Mouse (Mus musculus): ENCODE results near the gene Mtss1l.

Mtss1l gene

DNA sequence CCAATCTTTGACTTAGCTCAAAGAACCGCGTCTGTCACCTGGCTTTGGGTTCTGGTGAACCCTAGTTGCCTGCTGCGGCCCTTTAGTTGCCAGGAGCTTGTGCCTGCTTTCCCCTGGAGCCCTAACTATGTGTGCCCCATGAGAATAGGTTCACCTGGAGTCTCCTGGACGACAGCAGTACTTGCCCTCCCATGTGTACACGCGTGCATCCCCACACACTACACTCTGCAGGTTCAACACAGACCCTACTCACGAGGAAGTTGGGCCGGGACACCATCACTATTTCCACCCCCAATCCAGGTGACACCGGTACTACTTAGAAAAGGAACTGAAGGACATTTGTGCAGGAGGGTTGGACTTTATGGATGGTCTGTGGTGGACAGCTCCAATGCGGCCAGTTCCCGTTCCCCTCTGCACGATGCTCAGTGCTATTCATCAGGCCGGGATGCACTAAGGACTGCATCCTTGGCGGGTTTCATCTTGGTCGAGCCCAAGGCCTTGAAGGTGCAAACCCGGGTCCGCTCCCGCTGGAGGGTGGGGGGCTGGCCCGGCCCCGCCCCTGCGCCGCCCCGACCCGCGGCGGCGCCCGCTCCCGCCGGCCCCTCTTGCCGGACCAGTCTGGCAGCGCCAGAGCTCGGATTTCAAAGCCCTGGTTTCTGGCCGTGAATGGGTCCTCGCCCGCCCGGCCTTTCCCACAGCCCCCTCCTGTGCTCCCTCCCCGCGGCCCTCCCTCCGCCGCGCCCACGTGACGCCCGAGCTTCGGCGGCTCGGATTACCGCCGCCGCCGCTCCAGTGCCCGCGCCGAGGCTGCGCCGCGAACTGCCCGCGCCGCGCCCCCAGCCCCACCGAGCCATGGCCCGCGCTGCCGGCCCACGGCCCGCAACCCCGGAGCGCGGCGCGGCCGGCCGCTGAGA, at the start of gene Mtss1l:
TSS of gene Mtss1l (plus strand) at position 792 of the 914 bp plus-strand sequence.
- no peak for DNase-seq (ENCODE audit: low read depth)

DNA sequence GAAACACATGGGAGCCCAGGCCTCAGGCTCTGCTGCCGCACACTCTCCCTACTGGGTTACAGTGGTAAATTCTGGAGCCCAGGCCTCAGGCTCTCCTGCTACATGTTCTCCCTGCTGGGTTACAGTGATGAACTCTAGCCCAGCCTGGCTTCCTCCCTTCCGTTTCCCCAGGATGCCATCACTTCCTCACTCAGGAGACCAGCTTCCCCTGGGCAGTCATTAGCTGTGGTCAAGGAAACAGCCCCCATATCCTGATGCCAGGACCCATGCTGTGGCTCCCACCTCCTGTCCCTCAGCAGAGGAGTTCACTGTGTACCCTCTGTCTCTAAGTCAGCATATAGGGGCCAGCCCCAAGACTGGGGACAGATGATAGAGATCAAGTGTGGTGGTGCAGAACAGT, 49.1 kb upstream of the Mtss1l start:
- peak; percentile 6 for DNase-seq (ENCODE audit: low read depth)

DNA sequence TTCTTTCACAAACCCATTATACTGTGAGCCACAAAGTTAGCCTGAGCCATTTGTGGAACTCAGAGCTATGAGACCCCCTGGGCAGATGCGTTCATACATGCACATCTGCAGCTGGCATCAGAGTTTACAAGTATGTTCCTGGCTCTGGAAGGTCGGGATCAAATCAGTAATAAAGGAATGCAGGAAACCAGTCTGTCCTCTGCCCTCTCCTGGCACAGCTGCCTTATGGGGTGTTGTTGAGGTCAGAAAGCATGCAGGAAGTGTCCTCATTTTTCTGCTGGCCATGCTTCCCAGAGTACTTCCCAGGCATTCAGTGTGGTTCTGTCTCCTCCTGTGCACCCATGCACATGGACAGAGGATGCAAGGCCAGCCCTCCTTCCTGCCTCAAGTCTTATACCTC, 48.1 kb upstream of the Mtss1l start:
- DNase-seq (ENCODE audit: low read depth) = no peak

DNA sequence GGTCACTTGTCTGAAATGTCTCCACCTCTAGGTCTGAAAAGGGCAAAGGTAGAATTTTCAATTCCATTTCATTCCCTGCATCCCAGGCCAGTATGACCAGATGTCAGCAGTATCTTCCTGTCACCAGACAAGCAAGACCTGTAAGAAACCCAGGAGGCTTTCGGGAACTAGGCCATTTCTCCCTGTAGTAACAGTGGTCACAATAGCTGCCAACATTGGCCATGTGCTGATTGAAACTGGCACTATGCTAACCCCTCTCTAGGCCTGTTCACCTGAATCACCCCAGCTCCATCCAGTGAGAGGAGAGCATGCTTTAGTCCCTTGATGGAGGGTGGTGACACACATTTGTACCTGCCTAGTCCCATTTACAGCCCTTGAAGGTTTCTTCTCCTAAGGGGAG, 46.7 kb upstream of the Mtss1l start:
- no peak for DNase-seq (ENCODE audit: low read depth)

DNA sequence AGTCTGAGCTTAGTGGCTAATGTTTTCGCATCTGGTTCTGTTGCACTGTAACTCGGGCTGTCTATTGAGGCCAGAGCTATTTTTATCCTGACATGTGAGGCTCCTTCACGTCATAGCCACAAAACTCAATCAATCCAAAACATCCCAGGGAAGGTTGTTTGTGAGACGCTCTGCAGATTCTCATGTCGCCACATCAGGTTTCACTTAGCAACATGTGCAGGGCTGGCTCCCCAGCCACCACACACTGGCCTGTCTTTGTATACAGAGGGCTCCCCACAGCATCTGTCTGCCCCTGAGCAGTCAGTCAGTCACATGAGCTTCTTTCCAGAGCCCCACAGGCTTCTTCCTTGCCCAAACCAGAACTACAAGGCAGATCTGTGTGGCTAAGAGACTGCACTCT, 44.6 kb upstream of the Mtss1l start:
- DNase-seq (ENCODE audit: low read depth) = no peak

DNA sequence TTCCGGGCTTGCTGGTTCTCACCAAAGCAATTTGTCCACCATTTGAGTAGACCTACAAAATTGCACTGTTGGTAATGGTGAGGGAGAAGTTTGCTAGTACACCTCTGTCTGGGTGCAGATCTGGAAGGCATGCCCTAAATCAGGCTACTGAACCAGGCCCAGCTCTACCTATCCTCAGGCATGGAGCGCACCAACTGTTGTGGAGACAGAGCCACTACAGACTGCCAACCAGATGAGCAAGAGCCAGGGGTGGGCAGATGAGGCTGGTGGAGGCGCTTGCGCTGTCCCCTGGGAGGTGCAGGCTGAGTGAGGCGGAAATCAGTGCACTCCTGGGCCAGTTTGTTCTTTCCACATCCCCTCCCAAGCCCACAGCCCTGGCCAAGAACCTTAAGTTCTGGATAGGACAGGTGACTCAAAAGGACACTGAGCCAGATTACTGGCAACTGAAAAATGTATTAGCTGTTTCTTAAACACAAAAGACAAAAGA, 44.1 kb upstream of the Mtss1l start:
- DNase-seq (ENCODE audit: low read depth) = no peak

DNA sequence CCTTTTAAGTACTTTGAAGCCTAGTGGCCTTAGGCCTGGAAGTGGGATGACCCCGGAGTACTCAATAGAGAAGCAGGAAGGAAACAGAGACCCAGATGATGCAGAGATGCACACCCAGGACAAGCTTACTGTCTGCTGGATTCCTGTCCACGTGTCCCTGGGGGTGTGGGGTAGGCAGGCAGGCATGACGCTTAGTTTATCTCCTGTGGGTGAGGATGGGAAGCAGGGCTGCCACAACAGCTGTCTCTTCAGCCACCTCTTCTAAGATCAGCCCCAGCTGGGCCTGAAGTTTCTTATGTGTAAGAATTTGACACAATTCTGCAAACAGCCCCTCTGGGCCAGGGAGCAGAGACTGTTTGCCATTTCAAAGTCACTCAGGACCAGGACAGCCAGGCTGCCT, 42.3 kb upstream of the Mtss1l start:
- no peak for DNase-seq (ENCODE audit: low read depth)

DNA sequence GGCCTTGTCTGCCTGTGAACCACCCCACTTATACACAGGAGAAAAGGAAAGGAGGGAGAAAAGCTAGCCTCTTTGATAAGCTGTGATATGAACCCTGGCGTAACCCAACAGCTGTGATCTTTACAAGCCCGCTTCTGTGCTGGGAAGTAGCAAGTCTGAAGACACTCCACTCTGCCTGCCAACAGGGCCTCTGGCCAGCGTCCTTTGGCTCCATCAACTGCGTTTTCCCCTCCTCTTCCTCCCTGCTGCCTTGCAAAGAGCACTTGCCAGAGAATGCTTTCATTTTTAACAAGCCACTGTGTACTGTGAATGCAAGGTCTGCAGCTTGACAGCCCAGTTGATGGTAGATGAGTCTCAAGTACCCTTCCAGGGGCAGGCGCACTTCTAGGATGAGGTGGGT, 33.5 kb upstream of the Mtss1l start:
- no peak for DNase-seq (ENCODE audit: low read depth)

DNA sequence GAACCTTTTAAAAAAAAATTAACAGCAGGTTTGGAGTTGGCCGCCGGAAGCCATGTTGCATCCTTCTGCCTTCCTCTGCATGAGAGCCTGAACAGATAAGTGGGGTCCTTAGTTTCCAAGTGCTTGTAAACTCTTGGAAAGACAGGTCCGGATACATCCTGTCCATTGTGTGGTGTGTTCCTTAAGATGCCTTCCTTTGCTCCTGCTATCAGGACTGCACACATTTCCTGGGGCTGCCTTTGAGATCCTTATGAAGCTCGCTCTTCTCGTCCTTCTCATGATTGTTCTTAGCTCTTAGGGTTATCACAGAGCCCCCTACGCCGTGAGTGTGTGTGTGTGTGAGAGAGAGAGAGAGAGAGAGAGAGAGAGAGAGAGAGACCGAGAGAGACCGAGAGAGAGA, 31.3 kb upstream of the Mtss1l start:
- DNase-seq (ENCODE audit: low read depth) = no peak

DNA sequence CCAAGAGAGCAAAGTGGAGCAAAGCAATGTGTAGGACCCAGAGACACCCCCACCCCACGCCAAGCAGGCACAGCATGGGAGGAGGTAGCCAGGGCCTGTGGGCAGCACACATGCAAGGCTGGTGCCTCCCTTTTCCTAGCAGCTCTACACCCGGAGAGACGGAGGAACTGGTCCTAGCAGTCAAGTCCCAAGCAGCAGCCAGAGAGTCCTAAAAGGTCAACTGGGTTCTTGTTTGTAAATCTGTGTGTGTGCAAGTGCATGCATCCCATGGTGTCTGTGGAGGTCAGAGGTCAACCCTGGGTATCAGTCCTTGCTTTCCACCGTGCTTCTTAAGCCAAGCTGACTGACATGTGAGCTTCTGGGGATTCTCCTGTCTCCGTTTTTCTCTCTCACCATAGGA, 27.1 kb upstream of the Mtss1l start:
- DNase-seq (ENCODE audit: low read depth) = no peak

DNA sequence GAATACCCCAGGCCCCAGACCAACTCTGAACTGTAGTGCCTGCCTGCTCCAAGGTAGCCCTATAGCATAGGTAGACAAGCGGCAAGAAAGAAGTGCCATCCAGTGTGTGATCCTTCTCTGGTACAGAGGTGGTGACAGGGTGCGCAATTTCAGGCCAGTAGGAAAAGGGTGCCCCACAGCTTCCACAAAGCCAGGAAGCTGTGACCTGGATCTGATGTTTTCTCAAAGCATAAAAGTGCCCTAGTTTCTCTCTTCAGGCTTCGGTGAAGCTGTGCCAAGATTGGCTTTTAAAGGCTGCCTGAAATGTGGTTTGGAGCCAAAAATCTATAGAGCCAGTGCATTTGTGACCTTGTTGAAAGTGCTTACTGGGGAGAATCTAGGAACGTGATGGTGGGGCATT, 26.4 kb upstream of the Mtss1l start:
- no peak for DNase-seq (ENCODE audit: low read depth)

DNA sequence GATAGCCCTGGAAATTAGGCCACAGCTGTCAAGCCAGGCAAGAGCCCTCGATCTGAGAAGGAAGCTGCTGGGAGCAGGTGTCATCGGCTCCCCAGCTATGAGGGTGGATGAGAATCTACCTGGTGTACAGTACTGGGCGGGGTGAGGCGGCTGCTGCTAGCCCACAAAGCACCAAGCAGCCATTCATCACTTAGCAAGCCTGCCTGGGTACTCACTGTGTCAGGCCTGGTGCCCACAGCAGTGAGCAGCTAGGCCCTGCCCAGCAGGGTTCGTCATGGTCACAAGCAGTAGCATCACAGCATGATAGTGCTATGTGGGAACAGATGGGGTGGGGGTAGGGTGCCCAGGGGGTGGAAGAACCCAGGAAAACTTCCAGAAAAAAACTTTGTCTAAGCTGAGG, 25.8 kb upstream of the Mtss1l start:
- no peak for DNase-seq (ENCODE audit: low read depth)

DNA sequence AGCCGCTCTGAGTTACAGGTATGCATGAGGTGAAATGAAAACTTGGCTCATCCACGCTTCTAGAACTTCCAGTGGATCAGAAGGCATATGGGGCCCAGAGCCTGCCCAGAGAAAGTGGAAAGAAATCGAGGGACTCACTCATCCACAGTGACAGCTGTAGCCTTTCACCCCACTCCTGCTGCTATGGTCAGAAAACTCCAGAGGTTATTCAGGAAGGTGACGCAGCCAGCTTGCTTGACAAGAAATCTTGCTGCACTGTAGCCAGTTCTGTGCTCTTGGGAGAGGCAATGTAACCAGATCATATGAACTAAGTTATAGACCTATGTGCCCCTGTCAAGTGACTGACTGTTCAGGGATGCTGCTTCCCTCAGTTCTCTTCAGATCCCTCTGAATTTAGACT, 25.2 kb upstream of the Mtss1l start:
- no peak for DNase-seq (ENCODE audit: low read depth)

DNA sequence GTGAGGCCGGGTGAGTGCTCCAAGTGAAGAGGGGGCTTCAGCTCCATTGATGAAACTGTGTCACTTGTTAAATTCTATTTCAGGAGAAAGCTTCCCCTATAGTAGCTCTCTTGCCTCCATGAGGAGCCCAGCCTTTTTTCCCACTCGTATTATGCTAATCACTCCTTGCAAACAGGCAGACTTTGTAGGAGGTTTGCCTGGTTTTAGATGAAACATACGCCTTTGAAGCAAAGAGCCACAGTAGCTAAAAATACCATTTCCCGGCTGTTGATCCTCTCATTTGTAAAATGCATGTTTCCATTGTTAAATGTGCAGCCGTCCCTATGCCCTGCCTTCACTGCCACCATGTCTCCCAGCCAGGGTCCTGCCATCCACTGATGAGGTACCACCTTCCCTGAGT, 23.7 kb upstream of the Mtss1l start:
- no peak for DNase-seq (ENCODE audit: low read depth)

DNA sequence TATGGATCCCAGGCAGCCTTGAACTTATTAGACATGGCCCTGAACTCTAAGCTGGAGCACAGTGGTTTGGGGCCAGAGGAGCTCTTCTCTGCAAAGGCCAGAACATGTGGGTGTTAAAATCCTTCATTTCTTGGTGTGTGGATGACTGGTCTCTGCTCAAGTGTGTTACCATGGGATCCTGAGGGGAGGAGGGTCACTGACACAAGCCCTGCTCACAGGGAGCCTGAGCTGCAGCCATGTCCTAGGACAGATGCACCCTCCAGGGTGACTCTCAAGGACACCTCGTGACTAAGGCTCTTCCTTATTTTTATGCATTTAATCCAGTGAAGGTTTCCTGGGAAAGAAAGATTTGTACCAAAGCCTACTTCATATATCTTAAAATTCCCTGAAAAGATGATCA, 23.2 kb upstream of the Mtss1l start:
- no peak for DNase-seq (ENCODE audit: low read depth)

DNA sequence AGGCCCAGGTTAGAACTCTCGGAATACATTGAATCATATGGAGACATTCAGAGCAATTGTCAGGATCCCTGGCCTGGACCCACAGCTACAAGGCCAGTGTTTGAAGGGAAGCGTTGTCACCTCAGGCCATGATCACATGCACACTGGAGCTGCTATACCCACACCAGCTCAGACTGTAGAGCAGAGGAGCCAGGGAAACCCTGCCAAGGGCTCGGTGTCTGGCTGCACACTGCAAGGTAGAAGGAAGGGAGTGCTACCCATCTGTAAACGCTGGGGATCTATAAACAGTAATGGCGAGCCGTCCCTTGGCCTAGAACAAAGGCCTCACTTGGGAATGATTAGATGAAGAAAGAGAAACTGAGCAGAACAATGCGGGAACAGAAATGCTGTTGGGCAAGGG, 21.8 kb upstream of the Mtss1l start:
- DNase-seq (ENCODE audit: low read depth) = no peak

DNA sequence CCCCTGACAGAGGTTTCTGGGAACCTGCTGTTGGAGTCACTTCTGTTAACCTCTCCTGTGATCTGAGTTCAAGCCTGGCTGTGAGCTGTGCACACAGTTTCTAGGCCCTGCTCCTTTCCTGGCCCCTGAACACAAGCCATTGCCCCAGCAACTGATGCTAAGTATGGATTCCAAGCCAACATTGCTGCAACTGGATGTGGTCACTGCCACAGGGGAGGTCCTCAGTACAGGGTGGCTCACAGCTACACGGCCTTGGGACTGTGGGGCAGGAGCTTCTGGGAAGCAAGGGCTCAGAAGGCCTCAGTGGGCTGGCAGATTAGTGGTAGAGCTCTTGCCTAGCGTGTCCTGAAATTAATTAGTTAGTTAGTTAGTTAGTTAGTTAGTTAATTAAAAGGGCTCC, 20.7 kb upstream of the Mtss1l start:
- DNase-seq (ENCODE audit: low read depth) = no peak

DNA sequence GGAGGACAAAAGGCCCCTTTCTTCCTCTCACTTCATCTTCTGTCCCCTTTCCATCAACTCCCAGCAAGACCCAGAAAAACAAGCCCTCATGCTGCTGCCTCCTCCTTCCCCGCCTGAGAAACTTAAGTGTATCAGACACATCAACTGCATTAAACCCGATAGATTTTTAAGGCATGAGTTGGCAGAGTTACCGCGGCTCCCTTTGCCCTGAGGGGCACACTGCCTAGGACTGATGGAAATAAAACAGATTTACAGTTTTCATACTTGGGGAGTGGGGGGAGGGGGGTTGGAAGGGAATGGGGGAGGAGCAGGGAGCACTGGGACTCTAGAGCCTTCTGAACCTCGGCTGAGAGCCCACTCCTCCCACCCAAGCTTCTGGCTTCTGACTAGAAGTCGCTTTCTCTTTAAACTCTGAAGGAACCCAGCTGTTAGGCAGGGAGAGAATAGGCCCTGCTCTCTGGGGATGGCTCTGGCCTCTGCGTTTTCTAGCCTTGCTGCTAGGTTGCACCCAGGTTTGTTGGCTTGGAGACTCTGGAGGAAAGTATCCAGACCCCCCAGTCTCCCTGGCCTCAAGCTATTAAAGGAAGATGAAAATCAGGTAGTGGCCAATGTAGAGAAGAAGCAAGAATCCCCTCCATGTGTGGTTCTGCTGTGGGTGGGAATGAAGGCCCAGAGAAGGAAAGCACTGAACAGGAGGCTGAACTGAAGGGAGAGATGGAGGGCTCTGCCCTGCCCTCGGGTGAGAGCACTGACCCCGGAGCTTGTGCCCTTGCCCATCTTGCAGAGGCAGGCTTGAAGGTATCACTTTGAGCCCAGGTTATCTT, 18.4 kb upstream of the Mtss1l start:
- no peak for DNase-seq (ENCODE audit: low read depth)

DNA sequence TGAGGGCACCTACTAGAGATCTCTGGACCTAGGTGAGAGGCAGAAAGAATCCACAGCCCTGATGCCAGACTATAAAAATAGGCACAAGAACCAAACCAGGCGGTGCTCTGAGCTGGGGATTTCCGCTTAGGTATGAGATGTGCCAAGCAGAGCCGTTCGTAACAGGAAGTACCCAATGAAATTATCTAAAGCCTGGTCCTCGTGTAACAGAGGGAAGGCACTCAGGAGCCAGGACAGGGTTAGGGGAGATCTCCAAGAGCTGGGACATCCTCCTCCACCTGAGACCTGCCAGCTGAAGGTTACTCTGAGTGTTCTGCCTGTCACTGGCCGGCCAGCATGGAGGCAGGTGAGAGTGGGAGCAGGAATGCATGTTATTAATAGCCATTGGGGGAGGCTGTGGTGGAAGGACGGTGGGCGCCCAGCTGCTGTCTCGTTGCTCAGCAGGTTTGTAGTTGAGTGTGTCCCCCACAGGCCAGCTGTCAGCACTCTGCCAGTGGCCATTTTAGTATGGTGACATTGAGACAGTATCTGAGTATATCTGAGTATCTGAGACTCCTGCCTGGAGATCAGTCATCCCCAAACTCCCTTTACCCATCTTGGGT, 17.7 kb upstream of the Mtss1l start:
- DNase-seq (ENCODE audit: low read depth) = no peak

DNA sequence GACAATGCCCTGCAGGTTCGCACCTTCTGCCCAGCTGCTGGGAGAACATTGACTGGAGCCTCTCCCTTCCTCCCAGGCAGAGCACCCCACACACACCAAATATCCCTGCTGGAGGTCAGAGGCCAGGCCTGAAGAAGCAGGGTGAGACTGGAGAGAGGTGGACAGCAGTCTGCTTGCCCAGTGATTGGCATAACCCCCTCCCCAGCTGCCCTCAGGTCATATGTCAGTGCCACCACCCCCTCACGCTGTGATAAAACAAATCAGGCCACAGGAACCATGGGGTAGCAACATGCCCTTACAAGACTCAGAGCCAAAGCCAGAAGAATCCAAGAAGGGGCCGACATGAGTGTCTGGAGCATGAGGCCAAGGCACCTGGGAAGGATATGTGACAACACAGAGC, 17.2 kb upstream of the Mtss1l start:
- DNase-seq (ENCODE audit: low read depth) = no peak

DNA sequence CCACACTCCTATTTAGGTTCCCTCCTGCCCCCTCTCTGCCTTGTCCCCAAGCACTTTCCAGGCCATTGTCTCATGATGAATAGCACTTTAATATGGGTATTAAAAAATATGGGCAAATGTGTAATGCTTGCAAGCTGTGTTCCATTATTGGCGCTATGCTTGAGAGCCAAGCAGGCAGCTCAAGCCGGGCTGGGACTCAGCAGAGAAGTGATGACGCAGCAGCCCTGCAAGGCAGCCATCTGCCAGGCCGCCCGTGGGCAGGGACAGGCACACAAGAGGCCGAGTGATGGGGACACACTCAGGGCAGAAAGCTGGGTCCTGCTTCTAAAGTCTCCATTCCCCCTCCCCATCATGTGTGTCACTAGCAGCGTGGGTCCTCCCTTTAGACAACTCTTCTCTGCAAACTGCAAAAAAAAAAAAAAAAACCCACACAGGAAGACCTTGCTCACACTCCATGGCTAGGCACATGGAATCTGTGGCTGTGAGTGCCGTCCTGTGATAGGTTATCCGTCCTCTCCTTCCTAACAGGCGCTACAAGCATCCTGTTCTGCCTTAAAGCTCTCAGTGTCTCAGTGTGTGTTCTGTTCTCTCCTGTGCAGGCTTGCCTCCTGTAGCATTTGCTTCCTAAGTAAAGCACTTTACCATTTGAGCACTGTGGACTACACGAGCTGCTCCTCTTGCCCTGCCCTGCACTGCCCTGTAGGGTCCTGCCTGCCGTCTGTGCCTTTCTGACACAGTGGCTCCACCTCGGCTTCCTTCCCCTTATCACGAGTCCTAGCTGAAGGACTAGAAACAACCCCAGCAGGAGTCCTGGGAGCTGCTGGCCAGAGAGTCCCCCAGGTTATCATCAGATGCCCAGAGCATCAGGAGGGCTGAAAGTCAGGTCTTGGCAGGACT, 15.6 kb upstream of the Mtss1l start:
- no peak for DNase-seq (ENCODE audit: low read depth)

Measured in 416B (cell line).